Mouse (Mus musculus) urinary bladder, postnatal 25 days (tissue): Measurements from ENCODE around the gene Psors1c2.

Experiments used
- DNase-seq: peaks from one replicate; pipeline ENCODE4 v3.0.0; 2022; ENCODE audit warnings: low spot score

The Psors1c2 gene

DNA sequence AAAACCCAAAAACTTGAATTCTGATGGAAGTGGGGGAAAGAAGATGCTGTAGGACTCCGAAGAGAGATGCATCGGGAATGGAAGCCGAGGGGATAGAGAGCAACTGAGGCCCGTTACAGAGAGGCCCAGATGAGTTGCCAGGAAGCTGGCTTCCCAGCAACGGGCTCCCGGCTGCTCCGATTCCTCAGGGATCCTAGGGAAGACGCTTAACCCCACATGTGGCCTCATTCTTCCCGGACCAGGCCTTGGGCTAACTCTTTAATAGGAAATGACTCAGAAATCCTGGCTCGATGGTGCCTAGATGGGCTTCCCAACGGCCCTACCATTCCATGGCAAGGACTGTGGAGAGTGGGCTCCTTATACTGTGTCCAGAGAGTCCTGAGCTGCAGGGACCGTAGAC lies 15.5 kb upstream of the Psors1c2 start:
- DNase-seq: no peak

DNA sequence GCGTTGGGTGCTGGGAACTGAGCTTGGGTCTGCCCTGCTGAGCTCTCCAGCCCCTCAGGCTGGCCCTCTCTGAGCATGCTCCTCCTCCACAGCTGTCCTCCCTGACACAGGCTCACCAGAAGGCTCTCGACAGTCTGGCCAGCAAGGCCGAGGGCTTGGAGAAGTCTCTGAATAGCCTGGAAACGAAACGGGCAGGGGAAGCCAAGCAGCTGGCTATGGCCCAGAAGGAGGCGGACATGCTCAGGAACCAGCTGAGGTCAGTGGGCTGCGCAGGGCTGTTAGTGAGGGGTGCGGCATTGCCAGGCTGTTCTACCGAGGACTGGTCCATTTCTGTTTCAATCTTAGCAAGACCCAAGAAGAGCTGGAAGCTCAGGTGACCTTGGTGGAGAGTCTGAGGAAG lies 8.6 kb upstream of the Psors1c2 start:
- no peak for DNase-seq

DNA sequence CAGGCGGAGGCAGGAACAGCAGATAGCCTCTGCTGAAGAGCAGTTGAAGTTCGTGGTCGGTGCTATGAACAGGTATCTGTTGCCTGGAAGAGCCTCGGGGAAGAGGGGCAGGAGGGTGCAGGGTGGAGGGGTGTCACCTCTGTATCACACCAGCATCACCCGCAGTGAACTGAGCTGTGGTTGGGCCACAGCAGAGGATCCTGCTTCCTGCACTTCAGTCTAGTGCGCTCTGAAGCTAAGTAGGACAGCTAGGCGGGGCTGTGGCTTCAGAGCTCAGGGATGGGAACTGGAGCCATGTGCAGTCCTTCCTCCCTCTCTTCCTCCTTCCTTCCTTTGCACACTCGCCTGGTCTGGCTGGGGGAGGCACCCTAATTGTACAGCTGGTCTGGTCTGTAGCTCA lies 6.4 kb upstream of the Psors1c2 start:
- DNase-seq: no peak

DNA sequence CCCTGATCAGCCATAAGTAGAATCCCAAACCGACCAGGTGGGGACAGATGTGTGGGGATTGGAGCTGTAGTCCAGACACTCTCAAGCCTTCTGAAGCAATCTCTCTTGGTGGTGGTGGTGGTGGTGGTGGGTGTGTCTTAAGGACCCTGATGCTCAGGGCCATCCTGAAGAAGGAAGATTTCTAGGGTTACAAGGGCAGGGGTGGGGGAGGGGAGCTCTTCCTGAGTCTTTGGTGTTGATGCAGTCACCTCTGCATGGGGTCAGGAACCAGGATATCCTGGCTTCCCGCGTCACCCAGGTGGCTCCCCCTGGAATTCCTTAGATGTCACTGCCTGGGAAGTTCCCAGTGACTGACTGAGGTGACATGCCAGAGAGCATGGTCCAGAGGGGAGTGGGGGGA lies 641 bp upstream of the Psors1c2 start:
- no peak for DNase-seq

DNA sequence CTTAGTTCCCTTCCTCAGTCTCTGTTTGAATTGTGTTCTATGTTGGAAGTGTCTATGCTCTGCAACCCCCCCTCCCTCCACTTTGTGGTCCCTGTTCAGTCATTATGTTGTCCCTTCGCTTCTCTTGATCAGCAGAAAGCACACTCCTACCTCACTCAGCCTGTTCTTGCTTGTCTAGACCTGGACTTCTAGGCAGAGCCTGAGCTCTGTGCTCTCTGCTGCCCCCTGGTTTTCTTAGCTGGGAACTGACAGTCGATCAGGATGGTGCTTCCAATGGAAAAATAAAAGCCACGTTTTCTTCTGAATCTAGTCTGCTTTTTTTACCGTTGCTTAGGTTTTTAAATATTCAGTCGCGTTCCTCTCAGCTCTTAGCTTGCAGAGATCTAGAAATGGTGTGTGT lies 1.3 kb downstream of the Psors1c2 start:
- DNase-seq: peak; percentile 74

DNA sequence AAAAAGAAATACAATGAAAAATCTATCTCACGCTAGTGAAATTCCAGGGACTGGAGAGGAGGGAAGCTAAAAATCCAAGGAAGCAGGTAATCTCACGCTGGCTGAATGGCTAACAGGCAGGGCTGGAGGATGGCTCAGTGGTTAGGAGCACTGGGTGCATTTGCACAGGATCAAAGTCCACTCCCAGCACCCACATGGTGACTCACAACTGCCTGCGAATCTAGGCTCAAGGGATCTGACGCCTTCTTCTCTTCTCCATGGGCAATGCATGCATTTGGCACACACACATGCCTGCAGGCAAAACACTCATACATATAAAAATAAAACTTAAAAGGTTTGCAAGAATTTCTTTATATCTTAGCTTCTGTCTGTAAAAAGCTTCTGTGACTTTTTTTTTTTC lies 4.4 kb downstream of the Psors1c2 start:
- DNase-seq: no peak

DNA sequence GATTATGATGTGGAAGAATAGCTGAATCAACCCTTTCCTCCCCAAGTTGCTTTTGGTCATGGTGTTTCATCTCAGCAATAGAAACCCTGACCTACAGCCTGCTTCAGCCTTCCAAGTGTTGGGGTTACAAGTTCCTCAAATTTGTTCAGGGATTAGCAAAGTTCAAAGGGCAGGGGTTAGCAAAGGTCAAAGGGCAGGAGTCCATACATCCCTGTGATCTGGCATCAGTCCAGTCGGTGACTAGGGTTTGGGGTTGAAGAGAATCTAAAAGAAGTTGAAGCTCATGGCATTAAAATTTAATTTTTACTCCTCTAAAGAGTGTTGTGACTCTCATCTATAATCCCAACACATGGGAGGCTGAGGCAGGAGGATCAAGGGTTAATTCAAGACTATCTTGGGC lies 5.5 kb downstream of the Psors1c2 start:
- no peak for DNase-seq

DNA sequence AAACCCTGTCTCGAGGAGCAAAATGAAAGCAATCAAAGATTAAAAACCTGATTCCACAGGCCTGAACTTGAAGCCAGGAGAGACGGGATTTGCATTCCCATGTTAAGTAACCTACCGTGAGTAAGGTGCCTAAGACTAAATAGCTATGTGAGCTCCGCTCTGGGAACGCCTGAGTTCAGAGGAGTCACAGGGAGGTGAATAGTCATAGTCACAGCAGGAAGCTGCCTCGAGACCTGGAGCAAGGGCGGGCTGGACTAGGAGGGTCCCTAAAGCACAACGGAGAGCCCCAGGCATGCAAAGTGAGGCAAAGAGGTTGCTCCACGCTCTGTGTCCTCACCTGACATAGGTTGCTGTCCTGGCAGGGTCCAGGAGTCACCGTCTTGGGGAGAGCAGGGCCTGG lies 6.5 kb downstream of the Psors1c2 start:
- DNase-seq: no peak

DNA sequence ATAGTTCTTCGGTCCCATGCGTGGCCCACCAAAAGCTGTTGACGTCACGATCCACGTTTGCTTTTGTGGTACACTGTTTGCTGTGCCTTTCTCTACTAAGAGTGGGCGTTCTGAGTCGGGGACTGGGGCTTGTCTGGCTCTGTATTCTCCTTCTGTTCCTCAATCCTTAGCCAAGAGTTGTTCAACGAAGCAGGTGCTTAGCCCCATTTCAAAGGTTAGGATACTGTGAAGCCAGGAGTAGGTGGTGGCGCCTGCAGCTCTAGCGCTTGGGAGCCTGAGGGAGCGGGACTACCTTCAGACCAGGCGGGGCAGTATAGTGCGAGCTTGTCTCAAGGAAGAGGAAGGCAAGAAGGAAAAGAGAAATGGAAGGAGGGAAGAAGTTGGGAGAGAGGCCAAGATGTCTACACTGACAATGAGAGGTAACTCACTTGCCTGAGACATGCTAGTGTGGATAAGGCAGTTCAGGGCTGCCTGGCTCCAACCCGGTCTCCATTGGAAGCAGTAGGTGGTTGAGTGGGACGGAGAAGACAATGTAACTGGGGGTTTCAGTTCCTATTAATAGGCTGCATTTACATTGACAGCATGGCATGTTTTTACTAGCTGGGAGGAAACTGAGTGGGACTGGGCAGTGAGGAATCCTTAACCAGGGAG lies 9.9 kb downstream of the Psors1c2 start:
- DNase-seq: no peak

DNA sequence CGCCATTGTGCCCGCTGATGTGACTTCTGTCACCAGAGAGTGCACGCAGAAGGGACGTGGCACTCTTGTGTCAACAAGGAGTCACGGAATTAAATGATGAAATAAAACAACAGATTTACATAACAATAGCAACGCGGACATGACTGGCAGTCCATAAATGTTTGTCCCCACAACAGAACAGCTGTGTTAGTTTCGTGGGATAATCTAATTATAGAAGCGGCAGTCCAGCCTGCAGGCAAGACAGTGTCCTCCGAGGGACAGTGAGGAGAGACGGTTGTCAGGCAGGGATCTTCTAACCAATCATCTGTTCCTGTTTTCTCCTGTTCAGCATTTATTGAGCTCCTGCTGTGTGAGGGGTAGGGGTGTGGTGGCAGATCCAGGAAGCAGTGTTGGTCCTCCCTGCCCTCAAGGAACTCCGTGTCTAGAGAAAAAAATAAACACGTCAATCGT lies 10.4 kb downstream of the Psors1c2 start:
- no peak for DNase-seq

DNA sequence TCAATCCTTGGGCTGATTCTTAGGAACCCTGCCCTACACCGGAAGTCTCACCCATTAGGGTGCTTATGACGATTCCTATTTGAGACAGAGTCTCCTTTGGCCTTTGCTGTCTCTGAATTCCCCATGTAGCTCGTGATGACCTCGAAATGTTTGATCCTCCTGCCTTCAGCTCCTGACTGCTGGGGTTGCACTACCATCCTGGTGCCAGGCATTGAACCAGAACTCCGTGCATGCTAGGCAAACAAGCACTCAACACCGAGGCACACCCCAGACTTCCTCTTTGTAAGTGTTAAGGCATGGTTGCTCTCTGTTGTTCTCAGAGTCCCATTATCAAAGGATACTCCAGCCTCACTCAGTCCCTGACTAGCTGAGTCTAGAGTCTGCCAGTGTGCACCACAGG lies 11.0 kb downstream of the Psors1c2 start:
- DNase-seq: no peak

DNA sequence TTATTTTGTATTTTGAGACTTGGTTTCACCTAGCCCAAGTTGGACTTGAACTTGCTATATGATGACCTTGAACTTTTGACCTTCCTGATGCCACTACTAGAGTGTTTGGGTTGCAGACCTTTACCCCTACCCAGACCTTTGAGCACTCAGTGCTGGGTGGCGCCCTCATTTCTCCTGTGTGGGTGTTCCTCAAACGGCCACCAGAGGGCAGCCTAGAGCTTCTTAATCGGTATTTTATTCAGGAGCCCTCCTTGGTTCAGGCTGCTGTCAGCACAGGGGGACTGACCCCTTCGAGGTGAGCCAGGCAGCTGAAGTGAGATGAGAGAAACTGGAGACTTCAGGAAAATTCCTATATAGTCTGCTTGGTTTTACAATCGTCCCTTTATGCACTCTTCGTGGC lies 11.7 kb downstream of the Psors1c2 start:
- peak; percentile 52 for DNase-seq

DNA sequence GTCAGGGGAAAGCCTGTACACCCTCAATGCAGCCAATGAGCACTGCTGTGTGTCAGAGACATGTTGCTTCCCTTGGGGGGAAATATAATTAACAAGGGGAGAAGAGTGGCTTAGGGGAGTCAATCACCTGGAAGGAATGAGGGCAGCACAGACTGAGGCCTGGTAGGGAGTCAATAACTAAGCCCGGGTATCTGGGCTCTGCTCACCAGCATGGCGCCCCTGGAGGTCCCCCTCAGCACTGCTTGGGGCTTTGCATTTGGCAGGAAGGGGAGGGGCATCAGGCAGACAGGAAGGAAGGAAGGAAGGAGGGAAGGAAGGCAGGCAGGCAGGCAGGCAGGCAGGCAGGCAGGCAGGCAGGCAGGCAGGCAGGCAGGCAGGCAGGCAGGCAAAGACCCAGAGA lies 14.5 kb downstream of the Psors1c2 start:
- DNase-seq: no peak

DNA sequence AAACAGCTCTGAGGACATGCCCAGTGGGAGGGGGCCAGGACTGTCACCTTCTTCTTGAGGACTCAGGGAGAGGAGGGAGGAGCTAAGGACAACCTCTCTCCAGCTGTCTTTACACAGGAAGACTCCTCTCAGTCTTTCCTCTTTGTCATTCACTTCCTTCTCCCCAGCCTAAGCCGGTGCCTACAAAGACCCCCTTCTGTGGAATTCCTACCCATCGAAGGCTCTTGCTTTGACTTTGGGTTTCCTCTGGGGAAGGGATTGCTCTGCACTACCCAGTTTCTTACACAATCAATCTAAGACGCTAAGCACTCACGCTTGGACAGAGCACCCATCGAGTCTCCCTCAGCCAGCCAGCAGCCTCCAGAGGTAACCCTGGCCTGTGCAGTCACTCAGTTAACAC lies 15.6 kb downstream of the Psors1c2 start:
- DNase-seq: no peak

DNA sequence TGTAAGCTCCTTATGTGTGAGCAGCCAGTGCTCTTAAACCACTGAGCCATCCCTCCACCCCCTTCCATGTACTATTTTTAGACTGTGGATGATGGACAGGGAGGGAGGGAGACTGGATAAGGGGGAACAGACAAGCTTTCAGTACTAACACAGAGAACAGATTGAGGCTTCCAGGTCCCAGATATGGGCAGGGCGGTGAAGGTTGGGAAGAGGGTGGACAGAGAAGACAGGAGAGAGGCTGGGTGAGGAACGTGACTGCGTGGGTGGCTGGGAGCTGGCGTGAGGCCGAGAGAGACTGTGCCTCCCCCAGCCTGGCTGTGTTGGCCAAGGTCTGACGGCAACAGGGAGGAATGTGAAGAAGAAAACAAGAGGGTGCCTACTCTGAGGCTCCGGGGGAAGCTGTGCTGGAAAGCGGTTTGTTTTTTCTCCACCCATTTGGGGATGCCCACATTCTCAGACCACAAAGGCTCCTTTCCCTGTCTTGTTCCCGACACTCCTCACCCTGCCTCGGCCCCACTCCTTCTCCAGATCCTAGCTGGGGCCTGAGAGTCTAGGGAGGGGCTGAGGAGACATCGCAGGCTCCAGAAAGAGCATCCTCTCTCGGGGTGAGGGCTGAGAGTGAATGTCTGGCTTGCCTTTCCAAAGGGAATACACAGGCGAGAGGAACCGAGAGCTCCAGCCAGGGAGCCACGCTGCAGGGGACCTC lies 16.6 kb downstream of the Psors1c2 start:
- DNase-seq: peak; percentile 62

DNA sequence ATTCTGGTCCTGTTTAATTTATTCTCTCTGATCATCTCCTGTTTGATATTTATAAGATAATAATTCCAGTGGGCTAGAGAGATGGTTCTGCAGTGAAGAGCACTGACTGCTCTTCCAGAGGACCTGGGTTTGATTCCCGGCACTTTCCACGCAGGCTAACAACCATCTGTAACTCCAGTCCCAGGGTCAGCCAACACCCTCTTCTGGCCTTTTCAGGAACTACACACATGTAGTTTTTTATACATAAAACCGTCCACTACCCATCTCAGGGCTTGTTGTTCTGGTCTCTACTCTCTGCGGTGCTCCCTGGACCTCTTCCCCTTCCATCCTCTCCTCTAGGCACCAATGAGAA lies 17.1 kb downstream of the Psors1c2 start:
- DNase-seq: no peak

DNA sequence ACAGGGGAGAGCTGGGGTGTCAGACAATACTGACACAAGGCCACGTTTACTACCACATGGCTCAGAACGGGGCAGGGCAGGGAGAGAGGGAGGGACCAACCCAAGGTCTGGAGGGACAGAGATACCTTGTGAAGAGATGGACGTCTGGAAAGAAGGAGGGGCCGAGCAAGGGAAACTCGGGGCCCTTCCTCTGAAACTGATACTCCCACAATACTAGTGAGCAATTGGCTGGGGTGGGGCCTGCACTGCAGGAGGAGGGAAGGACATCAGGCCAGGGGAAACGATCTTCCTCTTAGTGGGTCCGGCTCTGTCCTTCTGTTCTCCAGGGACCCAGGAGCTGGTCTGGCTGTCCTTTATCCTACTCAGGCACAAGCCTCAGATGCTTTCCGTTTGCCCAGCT lies 17.9 kb downstream of the Psors1c2 start:
- no peak for DNase-seq

DNA sequence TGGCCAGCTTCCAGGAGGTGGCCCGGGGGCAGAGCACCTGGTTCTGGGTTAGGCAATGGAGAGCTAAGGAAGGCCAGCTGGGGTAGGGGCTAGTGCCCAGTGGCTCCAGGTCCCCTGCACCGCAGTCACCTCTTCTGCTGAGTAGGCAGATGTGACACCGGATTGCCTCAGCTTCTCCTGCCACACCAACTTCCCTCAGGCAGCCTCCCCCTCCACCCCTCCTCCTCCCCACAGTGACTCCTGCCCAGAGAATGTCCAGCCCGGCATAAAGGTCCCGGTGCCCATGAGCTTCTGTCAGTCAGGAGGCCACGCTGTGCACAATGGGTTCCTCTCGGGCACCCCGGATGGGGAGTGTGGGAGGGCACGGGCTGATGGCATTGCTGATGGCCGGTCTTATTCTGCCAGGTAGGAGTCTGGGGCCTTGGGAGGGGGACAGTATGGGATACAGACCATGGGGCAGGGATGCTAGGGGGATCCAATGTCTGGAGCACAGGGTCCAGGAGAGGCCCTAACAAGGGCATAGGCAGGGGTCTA lies 18.9 kb downstream of the Psors1c2 start, which contains the start of gene Cdsn:
Gene Cdsn (plus strand): TSS at position 248 of the 534 bp plus-strand sequence.
- no peak for DNase-seq

DNA sequence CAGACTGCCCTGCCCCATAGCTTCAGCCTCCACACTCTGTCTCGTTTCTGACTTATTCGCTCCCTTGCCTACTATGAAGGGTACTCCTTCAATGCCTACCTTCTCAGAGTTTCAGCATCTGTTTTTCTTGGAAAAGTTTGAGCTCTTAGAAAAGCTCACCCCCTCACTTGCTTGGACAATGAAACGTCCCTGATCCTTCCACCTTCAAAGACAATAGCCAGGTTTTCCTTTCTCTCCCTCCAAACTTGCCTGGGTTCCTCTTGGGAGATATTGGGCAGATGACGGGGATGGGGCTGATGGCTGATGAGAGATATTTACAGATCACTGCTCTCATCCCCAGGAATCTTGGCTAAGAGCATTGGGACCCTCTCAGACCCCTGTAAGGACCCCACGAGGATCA lies 21.3 kb downstream of the Psors1c2 start:
- DNase-seq: no peak

DNA sequence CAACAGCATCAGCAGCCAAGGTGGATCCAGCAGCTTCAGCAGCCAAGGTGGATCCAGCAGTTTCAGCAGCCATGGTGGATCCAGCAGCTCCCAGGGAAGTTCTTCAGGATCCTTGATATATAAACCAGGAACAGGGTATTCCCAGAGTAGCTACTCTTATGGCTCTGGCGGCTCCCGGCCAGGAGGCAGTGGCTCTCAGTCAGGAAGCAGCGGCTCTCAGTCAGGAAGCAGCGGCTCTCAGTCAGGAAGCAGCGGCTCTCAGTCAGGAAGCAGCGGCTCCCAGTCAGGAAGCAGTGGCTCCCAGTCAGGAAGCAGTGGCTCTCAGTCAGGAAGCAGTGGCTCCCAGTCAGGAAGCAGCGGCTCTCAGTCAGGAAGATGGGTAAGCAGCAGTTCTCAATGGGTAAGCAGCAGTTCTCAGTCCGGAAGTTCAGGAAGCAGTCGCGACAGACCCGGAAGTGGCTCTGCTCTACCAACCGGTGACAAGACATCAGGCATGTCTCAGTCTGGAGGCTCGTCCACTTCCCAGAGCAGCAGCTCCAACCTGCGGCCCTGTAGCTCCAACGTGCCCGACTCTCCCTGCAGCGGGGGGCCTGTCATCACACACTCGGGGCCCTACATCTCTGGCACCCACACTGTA lies 21.9 kb downstream of the Psors1c2 start:
- DNase-seq: no peak

DNA sequence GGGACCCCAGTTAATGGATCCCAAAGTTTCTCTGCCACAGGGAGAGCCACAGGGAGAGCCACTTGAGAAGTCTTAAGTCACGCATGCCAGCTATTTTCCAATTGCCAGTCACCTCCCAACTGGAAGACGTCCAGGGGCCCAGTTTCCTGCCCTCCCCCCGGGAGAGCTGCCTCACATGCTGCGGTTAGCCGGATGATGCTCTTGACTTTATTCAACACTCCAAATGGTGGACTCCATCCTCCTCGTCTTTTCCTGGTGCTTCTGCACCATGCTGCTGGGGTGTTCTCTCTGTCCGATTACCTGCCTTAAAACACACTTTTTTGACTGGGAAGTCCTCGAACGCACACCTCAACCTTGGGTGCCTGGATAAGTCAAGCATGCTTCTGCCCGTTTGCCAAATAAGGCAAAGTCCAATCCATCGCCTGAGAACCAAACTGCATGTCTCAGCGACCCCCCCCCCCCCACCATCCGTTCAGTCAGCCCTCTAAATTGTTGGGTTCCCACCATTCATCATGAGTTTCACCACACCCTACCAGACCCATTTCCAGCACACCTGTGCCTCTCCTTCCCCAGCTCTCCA lies 23.3 kb downstream of the Psors1c2 start:
- no peak for DNase-seq

DNA sequence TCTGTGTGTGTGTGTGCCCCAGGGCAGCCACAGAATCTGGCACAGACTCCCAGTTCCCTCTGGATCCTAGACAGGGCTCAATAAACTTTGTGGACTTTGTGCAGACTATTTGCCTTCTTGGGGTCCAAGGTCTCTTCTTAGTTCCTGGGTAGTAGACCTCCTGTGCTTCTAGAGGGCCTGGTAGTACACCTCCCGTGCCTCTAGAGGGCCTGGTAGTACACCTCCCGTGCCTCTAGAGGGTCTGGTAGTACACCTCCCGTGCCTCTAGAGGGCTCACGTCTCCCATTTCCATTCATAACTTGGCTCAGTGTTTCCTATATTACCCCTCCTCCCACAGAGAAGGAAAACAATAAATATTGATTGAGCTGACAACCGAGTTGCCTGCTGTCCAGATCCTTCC lies 23.8 kb downstream of the Psors1c2 start:
- peak; percentile 43 for DNase-seq

DNA sequence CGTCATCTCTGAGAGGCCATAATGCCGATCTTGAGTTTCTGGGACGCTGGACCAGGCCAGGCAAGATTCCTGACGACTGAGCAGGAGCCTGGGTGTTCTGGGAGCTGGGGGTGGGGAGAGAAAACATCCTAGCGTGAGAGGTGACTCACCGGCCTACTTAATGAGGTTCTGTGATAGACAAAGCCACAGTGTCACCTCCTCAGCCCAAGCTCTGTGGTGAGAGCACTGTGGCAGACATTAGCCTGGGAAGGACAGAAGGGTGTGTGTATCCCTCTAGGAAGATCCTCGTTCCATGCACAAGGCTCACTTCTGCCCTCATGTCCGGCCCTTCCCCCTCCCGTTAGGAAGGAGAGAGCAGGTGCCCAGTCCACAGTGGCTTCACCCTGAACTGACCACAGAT lies 24.4 kb downstream of the Psors1c2 start:
- DNase-seq: no peak
